Mouse (Mus musculus) hindbrain, embryonic 12.5 days (tissue): Measurements from ENCODE around the gene Snrpd2. TPM values are rescaled to one million over a fixed set of nuclear protein-coding genes. Genes with fewer than 3 reads are reported as not detected.

ENCODE experiments used
- ATAC-seq: fragments of 200-750 bp; cut with Nextera tagmentation; 2 replicates; pipeline ENCODE4 v1.8.0; 2017; ENCODE audit warnings: moderate TSS enrichment; ENCODE audit not compliant: low FRiP score
- H3K27ac ChIP-seq: fragments of 300-500 bp; sonication (generic); 2 replicates; pipeline ENCODE4 v1.5.1; 2016; ENCODE audit warnings: mild to moderate bottlenecking
- H3K27me3 ChIP-seq: fragments of 300-500 bp; sonication (generic); 2 replicates; pipeline ENCODE4 v1.6.1; 2016; ENCODE audit warnings: mild to moderate bottlenecking
- H3K36me3 ChIP-seq: fragments of 300-500 bp; sonication (generic); 2 replicates; pipeline ENCODE4 v1.6.1; 2016; ENCODE audit warnings: mild to moderate bottlenecking
- H3K4me1 ChIP-seq: fragments of 300-500 bp; sonication (generic); 2 replicates; pipeline ENCODE4 v1.6.1; 2016
- H3K4me2 ChIP-seq: fragments of 300-500 bp; sonication (generic); replicated peaks from 2 replicates; pipeline ENCODE4 v1.6.1; 2016; ENCODE audit warnings: mild to moderate bottlenecking
- H3K4me3 ChIP-seq: fragments of 300-500 bp; sonication (generic); 2 replicates; pipeline ENCODE4 v1.5.1; 2016; ENCODE audit warnings: mild to moderate bottlenecking
- H3K9ac ChIP-seq: fragments of 300-500 bp; sonication (generic); 2 replicates; pipeline ENCODE4 v1.6.1; 2016; ENCODE audit warnings: mild to moderate bottlenecking, moderate library complexity
- H3K9me3 ChIP-seq: fragments of 300-500 bp; sonication (generic); replicated peaks from 2 replicates; pipeline ENCODE4 v1.6.1; 2016; ENCODE audit warnings: mild to moderate bottlenecking
- WGBS: fragments of 180-500 bp; shearing (Covaris S2); methylation state at CpG from one replicate; pipeline ENCODE4 v1.1.7; 2016; 5-methylcytosine and 5-hydroxymethylcytosine counted together
- polyA plus RNA-seq: library from polyadenylated mRNA; unstranded; fragments of >200 nt; fragmentation: Nextera tagmentation; extraction: Ambion mirVana; gene quantifications from 2 replicates; pipeline ENCODE4 v1.2.1, GENCODE M21; 2016

Gene Snrpd2
- polyA plus RNA-seq, 1 experiment from 2014 or later, result 122 TPM

GRCm38 (mm10) chr7:19170142-19170541 is 20.6 kb downstream of the Snrpd2 start:
- WGBS, result 63% methylated on average over 8 of the region's 8 CpGs
- H3K9me3 ChIP-seq, result no peaks in the 10 kb centered on the region
- no peak overlapping the region for H3K4me2 ChIP-seq
- H3K36me3 ChIP-seq, result no peaks in the 10 kb centered on the region
- peaks cover 23% of the 10 kb centered on the region for H3K4me1 ChIP-seq
- no peak overlapping the region for H3K27ac ChIP-seq
- no peak for ATAC-seq
- H3K27me3 ChIP-seq, result peaks cover 15% of the 10 kb centered on the region
- no peak overlapping the region for H3K4me3 ChIP-seq
- H3K9ac ChIP-seq, result no peak overlapping the region

- Histone ChIP-seq H3K4me3 (no peak overlapping the region), H3K27ac (peak overlapping the region; percentile 52; the same call in 1 of the 2 replicates), H3K4me2 (no peak overlapping the region), H3K4me1 (peaks cover 20% of the 10 kb centered on the region), H3K27me3 (peaks cover 24% of the 10 kb centered on the region), H3K9me3 (no peaks in the 10 kb centered on the region), H3K9ac (peak overlapping the region; percentile 18; the same call in 1 of the 2 replicates), H3K36me3 (no peaks in the 10 kb centered on the region)
- 49% methylated on average over 8 of the region's 8 CpGs for WGBS
- ATAC-seq, result no peak
Observed at GRCm38 (mm10) chr7:19171831-19172230, 22.3 kb downstream of the Snrpd2 start.

- ATAC-seq, result 0 out of 2 replicates have a peak, but pooled peaks have one; percentile 3
- Histone ChIP-seq H3K36me3 (no peaks in the 10 kb centered on the region), H3K9me3 (no peaks in the 10 kb centered on the region), H3K4me2 (peak overlapping the region; percentile 51), H3K4me3 (peak overlapping the region; percentile 26), H3K27ac (no peak overlapping the region), H3K9ac (peak overlapping the region; percentile 49; the same call in 1 of the 2 replicates), H3K4me1 (peaks cover 26% of the 10 kb centered on the region), H3K27me3 (peaks cover 31% of the 10 kb centered on the region)
- WGBS, result 2% methylated on average over 17 of the region's 17 CpGs
Observed at GRCm38 (mm10) chr7:19172874-19173273, 23.4 kb downstream of the Snrpd2 start.

- peak; percentile 94 for ATAC-seq
- Histone ChIP-seq H3K4me1 (peaks cover 47% of the 10 kb centered on the region), H3K27me3 (peaks cover 57% of the 10 kb centered on the region), H3K36me3 (no peaks in the 10 kb centered on the region), H3K27ac (peak within 1 kb of the TSS; percentile 74), H3K4me3 (peak within 1 kb of the TSS; percentile 48), H3K9me3 (0 out of 2 replicates have a peak, but pooled peaks cover 7% of the 10 kb centered on the region), H3K9ac (peak within 1 kb of the TSS; percentile 64), H3K4me2 (peak within 1 kb of the TSS; percentile 56)
- WGBS, result under 1% methylated on average over 30 of the region's 30 CpGs
Observed at GRCm38 (mm10) chr7:19175708-19176515, 26.4 kb downstream of the Snrpd2 start, which contains the start of gene Eml2. Gene Eml2 (plus strand): TSS chr7:19176421.

- H3K9ac ChIP-seq, result peak overlapping the region; percentile 64
- peaks cover 48% of the 10 kb centered on the region for H3K4me1 ChIP-seq
- H3K27me3 ChIP-seq, result peaks cover 63% of the 10 kb centered on the region
- WGBS, result 4% methylated on average over 20 of the region's 21 CpGs
- H3K36me3 ChIP-seq, result no peaks in the 10 kb centered on the region
- peak overlapping the region; percentile 56 for H3K4me2 ChIP-seq
- peak; percentile 53 for ATAC-seq
- H3K27ac ChIP-seq, result peak overlapping the region; percentile 69
- H3K4me3 ChIP-seq, result peak overlapping the region; percentile 48
- 0 out of 2 replicates have a peak, but pooled peaks cover 7% of the 10 kb centered on the region for H3K9me3 ChIP-seq
Observed at GRCm38 (mm10) chr7:19176516-19176947, 27.0 kb downstream of the Snrpd2 start.

GRCm38 (mm10) chr7:19177216-19177615 is 27.7 kb downstream of the Snrpd2 start:
- Histone ChIP-seq H3K9me3 (0 out of 2 replicates have a peak, but pooled peaks cover 7% of the 10 kb centered on the region), H3K27ac (no peak overlapping the region), H3K4me2 (peak overlapping the region; percentile 56), H3K4me3 (peak overlapping the region; percentile 48), H3K27me3 (peaks cover 65% of the 10 kb centered on the region), H3K4me1 (peaks cover 47% of the 10 kb centered on the region), H3K36me3 (no peaks in the 10 kb centered on the region), H3K9ac (peak overlapping the region; percentile 64)
- WGBS, result 72% methylated on average over 7 of the region's 7 CpGs
- ATAC-seq, result no peak

- no peaks in the 10 kb centered on the region for H3K36me3 ChIP-seq
- H3K4me3 ChIP-seq, result peak overlapping the region; percentile 25
- H3K9me3 ChIP-seq, result 0 out of 2 replicates have a peak, but pooled peaks cover 7% of the 10 kb centered on the region
- H3K9ac ChIP-seq, result peak overlapping the region; percentile 35; the same call in 1 of the 2 replicates
- peaks cover 65% of the 10 kb centered on the region for H3K27me3 ChIP-seq
- H3K27ac ChIP-seq, result no peak overlapping the region
- H3K4me1 ChIP-seq, result peaks cover 42% of the 10 kb centered on the region
- no peak for ATAC-seq
- H3K4me2 ChIP-seq, result peak overlapping the region; percentile 56
- WGBS, result 5% methylated on average over 18 of the region's 18 CpGs
Observed at GRCm38 (mm10) chr7:19178035-19178434, 28.5 kb downstream of the Snrpd2 start.

- Histone ChIP-seq H3K4me1 (peaks cover 42% of the 10 kb centered on the region), H3K9ac (peak overlapping the region; percentile 42), H3K27me3 (peaks cover 65% of the 10 kb centered on the region)
Observed at GRCm38 (mm10) chr7:19178443-19179092, 29.0 kb downstream of the Snrpd2 start.

GRCm38 (mm10) chr7:19179173-19179572 is 29.7 kb downstream of the Snrpd2 start:
- Histone ChIP-seq H3K9me3 (0 out of 2 replicates have a peak, but pooled peaks cover 7% of the 10 kb centered on the region), H3K4me1 (peaks cover 42% of the 10 kb centered on the region), H3K4me2 (peak overlapping the region; percentile 56), H3K27ac (no peak overlapping the region), H3K36me3 (peaks cover 8% of the 10 kb centered on the region; the same call in 1 of the 2 replicates), H3K4me3 (peak overlapping the region; percentile 25), H3K9ac (peak overlapping the region; percentile 42), H3K27me3 (peaks cover 65% of the 10 kb centered on the region)
- ATAC-seq, result no peak
- WGBS, result under 1% methylated on average over 32 of the region's 32 CpGs

More at GRCm38 (mm10) chr7:19178443-19179092, 29.0 kb downstream of the Snrpd2 start:
- Histone ChIP-seq H3K36me3 (peaks cover 2% of the 10 kb centered on the region; the same call in 1 of the 2 replicates), H3K27ac (no peak overlapping the region), H3K9me3 (0 out of 2 replicates have a peak, but pooled peaks cover 7% of the 10 kb centered on the region), H3K4me2 (peak overlapping the region; percentile 56), H3K4me3 (peak overlapping the region; percentile 25)
- ATAC-seq, result no peak
- 8% methylated on average over 27 of the region's 27 CpGs for whole genome bisulfite sequencing

GRCm38 (mm10) chr7:19179936-19180335 is 30.4 kb downstream of the Snrpd2 start:
- 38% methylated on average over 6 of the region's 6 CpGs for WGBS
- peaks cover 65% of the 10 kb centered on the region for H3K27me3 ChIP-seq

GRCm38 (mm10) chr7:19180862-19181429 is 31.4 kb downstream of the Snrpd2 start:
- Histone ChIP-seq H3K9me3 (0 out of 2 replicates have a peak, but pooled peaks cover 7% of the 10 kb centered on the region), H3K36me3 (peaks cover 18% of the 10 kb centered on the region), H3K27me3 (peaks cover 58% of the 10 kb centered on the region), H3K4me2 (peak overlapping the region; percentile 52), H3K4me1 (peaks cover 47% of the 10 kb centered on the region), H3K4me3 (peak overlapping the region; percentile 41), H3K27ac (no peak overlapping the region), H3K9ac (peak overlapping the region; percentile 53; the same call in 1 of the 2 replicates)
- 2% methylated on average over 26 of the region's 27 CpGs for WGBS
- no peak for ATAC-seq

More at GRCm38 (mm10) chr7:19179936-19180335, 30.4 kb downstream of the Snrpd2 start:
- peak overlapping the region; percentile 56 for H3K4me2 ChIP-seq
- H3K9ac ChIP-seq, result no peak overlapping the region
- peaks cover 13% of the 10 kb centered on the region; the same call in 1 of the 2 replicates for H3K36me3 ChIP-seq
- no peak for ATAC-seq
- H3K27ac ChIP-seq, result no peak overlapping the region
- peaks cover 49% of the 10 kb centered on the region for H3K4me1 ChIP-seq
- 0 out of 2 replicates have a peak, but pooled peaks cover 7% of the 10 kb centered on the region for H3K9me3 ChIP-seq
- H3K4me3 ChIP-seq, result 0 out of 2 replicates have a peak overlapping the region, but pooled peaks have one; percentile 25
